Mouse (Mus musculus) heart, postnatal 0 days (tissue): ENCODE data around the gene Cald1.

Experiments used
- CTCF ChIP-seq: IDR thresholded peaks from 2 replicates; pipeline ENCODE4 v1.5.1; 2016; ENCODE audit warnings: antibody characterized with exemption, control low read depth, low read depth
- EP300 ChIP-seq: IDR thresholded peaks from 2 replicates; pipeline ENCODE4 v1.6.1; 2016; ENCODE audit warnings: antibody characterized with exemption, low read depth

- TF ChIP-seq CTCF (no peak), EP300 (no peak)
These were observed 116.3 kb downstream of the Cald1 start for GRCm38 (mm10) chr6:34714612-34715011.
